Mouse (Mus musculus): ENCODE data around the gene Plek.

Gene Plek

GRCm38 (mm10) chr11:17000353-17001334, 51.5 kb downstream of the Plek start:
- no peak for DNase-seq (ENCODE audit: low spot score)

DNA sequence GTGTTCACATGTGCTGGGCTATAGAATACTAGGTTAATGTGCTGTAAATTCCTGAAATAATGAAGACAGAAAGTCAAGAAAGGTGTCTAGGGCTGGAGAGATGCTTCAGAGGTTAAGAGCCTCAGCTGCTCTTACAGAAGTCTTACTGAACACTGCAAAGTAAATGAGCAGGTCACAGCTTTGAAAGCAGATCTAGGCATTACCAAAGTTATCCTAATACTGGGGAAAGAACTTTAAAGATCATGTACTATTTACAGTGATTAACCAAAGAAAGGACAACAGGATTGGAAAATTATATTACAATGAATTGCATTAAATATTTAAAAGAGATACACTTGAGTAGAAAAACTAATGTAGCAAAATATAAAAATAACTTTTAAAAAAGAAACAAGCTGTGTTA, 52.2 kb downstream of the Plek start:
- no peak for DNase-seq (ENCODE audit: low spot score)

- DNase-seq (ENCODE audit: low spot score): no peak
Measured at GRCm38 (mm10) chr11:16999387-16999786, 52.8 kb downstream of the Plek start.

GRCm38 (mm10) chr11:16997465-16997864, 54.7 kb downstream of the Plek start:
- DNase-seq (ENCODE audit: low spot score): no peak

DNA sequence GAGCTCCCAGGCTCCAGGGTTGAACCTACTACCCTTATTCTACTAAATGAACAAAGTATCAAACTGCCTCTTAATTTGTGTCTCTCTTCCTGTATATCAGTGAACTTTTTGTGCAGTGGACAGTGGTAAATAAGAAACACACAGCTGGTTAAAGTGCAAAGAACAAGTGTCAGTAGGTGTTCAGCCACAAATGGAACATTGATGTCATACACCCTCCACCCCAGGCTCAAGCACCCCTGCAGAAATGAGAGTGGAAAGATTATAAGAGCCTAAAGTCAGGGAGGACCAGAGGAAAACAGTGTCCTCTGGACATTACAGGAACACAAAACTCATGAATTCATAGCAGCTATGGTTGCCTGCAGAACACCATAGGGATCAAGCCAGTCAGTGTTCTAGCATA, 55.4 kb downstream of the Plek start:
- no peak for DNase-seq (ENCODE audit: low spot score)

DNA sequence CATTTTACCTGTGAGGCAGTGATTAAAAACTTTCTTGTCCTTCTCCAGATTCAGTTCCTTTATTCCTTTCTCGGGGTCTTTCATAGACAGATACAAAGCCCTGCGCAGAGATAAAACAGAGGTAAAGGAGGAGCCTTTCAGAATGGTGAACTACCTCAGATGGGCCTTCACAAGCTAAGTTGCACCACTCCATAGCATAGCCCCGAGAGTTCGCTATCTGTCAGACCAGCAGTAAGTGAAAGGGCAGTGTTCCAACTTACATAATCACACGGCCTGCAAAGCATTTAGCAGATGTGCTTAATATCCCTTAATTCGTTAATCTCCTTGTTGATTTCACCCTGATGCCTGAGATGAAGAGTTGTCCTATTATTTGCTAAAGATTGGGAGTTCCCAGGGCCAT, 59.3 kb downstream of the Plek start:
- no peak for DNase-seq (ENCODE audit: low spot score)

DNA sequence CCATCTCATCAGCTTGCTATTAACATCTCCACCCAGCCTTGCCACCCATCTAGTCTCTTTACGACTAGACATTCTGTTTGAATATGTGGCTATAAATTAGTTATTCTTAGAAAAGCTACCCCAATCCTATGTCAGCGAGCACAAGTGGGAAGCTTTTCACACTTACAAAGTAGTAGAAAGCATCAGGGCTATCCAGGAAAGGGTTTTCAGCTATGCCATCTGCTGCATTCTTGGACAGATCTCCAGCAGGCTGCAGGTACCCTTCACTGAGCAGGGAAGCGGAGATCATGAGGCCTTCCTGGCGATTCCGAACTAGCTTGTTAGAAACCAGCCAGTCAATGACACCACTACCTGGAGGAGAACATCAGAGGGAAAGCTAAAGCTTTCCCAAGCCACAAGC, 62.3 kb downstream of the Plek start:
- DNase-seq (ENCODE audit: low spot score): no peak

DNA sequence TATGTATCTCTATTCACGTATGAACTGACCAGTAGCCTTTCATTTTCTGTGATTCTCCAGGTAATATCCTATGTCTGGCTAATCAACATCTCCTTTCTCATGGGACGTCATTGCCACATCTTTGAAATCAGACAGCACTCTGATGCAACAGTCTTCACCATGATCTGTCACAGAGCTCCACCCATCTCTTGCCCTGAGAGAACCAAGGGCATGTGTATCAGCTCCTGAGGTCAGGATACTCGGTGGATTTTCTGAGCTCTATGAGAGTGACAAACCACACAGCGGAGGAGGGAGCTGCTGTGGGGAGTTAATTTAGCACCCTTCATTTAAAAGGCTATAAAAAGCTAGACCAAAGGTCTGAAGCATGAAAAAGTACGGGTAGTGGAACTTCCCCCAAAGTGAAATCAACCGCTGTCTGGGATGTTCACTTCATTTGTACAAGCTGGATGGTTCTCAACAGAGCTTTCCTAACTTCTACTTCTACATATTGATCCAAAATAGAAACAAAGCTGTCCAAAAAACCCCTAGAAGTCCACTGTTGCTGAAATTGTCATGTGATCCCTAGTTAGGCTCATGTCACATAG, 64.3 kb downstream of the Plek start:
- DNase-seq (ENCODE audit: low spot score): no peak

- DNase-seq (ENCODE audit: low spot score): no peak
Measured at GRCm38 (mm10) chr11:16986550-16987187, 65.5 kb downstream of the Plek start.

- no peak for DNase-seq (ENCODE audit: low spot score)
Measured at GRCm38 (mm10) chr11:16978161-16978707, 73.9 kb downstream of the Plek start.

GRCm38 (mm10) chr11:16977611-16978010, 74.6 kb downstream of the Plek start:
- no peak for DNase-seq (ENCODE audit: low spot score)

DNA sequence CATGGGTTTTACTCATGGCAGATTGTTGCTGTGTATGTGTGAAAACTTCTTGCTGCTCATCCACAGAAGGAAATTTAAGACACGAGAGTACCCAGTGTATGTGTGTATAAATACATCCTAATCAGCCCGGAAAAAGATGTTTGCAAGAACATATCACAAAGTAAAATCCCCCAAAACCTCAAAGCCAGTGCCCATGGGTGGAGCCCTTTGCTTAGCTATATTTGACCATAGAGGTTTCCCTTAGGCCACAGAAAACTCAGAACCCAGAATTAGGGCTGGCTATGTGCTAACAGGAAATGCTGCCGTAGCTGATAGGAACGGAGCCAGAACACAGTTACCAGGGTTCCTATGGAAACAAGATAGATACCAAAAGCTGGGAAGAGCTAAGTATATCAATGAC, 75.2 kb downstream of the Plek start:
- no peak for DNase-seq (ENCODE audit: low spot score)

DNA sequence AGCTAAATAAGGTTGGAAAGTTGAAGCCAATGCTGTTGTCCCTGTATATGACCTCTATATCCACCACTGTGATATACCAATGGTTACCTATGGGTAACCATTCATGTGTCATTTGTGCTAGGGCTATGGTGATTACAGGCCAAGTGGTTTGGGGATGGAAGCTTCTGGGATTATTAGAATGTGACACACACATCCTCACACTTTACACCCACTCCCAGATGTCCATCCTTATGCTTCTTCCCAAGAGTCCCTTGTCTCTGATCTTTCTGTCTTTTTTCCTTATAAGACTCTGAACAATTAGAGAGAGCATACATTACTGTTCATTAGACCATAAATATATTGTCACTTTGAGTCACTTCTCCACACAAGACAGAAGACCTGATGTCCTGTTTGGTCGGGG, 79.1 kb downstream of the Plek start:
- DNase-seq (ENCODE audit: low spot score): no peak

- DNase-seq (ENCODE audit: low spot score): no peak
Measured at GRCm38 (mm10) chr11:16972027-16972426, 80.2 kb downstream of the Plek start.

- DNase-seq (ENCODE audit: low spot score): no peak
Measured at GRCm38 (mm10) chr11:16969650-16970049, 82.5 kb downstream of the Plek start.

DNA sequence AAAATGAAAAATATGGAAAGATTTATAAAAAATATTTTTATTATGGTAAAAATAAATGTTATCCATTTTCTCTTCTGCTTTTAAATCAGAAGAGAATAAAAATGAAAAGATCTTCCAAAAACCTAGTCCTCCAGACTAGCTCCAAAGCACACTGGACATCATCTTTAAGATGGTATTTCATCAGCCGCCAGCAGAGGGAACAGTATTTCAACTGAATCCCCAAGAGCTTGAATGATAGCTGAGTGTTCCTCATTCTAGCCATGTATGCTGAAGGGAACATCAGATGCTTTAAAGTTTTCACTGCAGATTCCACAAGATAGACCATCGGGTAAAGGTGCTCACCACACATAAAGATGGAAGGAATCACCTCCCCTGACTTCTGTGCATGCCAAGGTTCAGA, 84.4 kb downstream of the Plek start:
- peak; percentile 45 for DNase-seq (ENCODE audit: low spot score)

DNA sequence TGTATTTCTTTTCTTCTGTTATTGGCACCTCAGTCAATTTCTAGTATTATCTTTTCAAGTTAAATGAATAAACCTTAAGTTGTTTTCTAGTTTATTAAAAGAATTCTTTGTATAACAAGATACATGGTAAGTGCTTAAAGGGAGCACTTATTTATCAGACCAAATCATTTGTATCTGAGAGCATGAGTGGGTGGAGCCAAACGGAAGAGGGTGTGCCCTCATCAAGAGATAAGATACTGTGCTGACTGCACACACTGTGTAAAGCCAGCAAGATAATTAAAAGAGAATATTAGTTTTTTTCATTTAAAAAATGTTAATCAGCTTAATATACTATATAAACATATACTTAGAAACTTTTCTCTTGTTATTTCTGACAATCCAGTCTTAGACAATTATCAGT, 93.7 kb downstream of the Plek start:
- DNase-seq (ENCODE audit: low spot score): no peak

GRCm38 (mm10) chr11:16957030-16957429, 95.2 kb downstream of the Plek start:
- no peak for DNase-seq (ENCODE audit: low spot score)

GRCm38 (mm10) chr11:16956115-16956862, 95.9 kb downstream of the Plek start:
- DNase-seq (ENCODE audit: low spot score): no peak

DNA sequence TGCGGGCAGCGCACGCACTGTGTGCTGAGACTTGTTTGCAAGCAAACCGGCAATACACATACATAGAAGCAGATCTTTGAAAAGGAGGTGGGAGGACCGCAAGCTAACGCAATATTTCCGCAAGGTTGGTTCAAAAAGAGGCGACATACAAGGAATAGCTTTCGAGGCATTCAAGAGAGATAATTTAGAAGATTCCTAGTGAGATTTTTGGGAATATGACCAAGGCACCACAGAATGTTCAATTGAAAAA, 100.5 kb downstream of the Plek start:
- no peak for DNase-seq (ENCODE audit: low spot score)

- peak; percentile 98 for DNase-seq (ENCODE audit: low spot score)
Measured at GRCm38 (mm10) chr11:16950976-16951760, 101.0 kb downstream of the Plek start, which contains the start of gene Fbxo48. Fbxo48 (plus strand) TSS chr11:16951375.
